Mouse (Mus musculus) forebrain, embryonic 16.5 days (tissue): ENCODE results near the gene Slc4a1. TPM values are rescaled to one million over a fixed set of nuclear protein-coding genes. Genes with fewer than 3 reads are reported as not detected.

ENCODE experiments used
- ATAC-seq: fragments of 200-750 bp; cut with Nextera tagmentation; 2 replicates; pipeline ENCODE4 v1.8.0; 2017; ENCODE audit warnings: mild to moderate bottlenecking, moderate library complexity
- H3K27ac ChIP-seq: fragments of 300-500 bp; sonication (generic); 2 replicates; pipeline ENCODE4 v1.5.1; 2014; ENCODE audit warnings: low read length, control low read depth
- H3K27me3 ChIP-seq: fragments of 300-500 bp; sonication (generic); replicated peaks from 2 replicates; pipeline ENCODE4 v1.6.1; 2014; ENCODE audit warnings: low read length; ENCODE audit not compliant: control insufficient read depth, insufficient read depth
- H3K36me3 ChIP-seq: fragments of 300-500 bp; sonication (generic); 2 replicates; pipeline ENCODE4 v1.6.1; 2014; ENCODE audit not compliant: control insufficient read depth, insufficient read depth
- H3K4me1 ChIP-seq: fragments of 300-500 bp; sonication (generic); replicated peaks from 2 replicates; pipeline ENCODE4 v1.6.1; 2014; ENCODE audit warnings: low read length; ENCODE audit not compliant: control insufficient read depth, insufficient read depth
- H3K4me2 ChIP-seq: fragments of 300-500 bp; sonication (generic); 2 replicates; pipeline ENCODE4 v1.6.1; 2014; ENCODE audit warnings: mild to moderate bottlenecking, low read length, control low read depth
- H3K4me3 ChIP-seq: fragments of 300-500 bp; sonication (generic); replicated peaks from 2 replicates; pipeline ENCODE4 v1.5.1; 2014; ENCODE audit warnings: mild to moderate bottlenecking, low read length, control low read depth
- H3K9ac ChIP-seq: fragments of 300-500 bp; sonication (generic); replicated peaks from 2 replicates; pipeline ENCODE4 v1.6.1; 2014; ENCODE audit warnings: low read depth, low read length, control low read depth
- H3K9me3 ChIP-seq: fragments of 300-500 bp; sonication (generic); 2 replicates; pipeline ENCODE4 v1.6.1; 2016; ENCODE audit warnings: low read length; ENCODE audit not compliant: control insufficient read depth
- WGBS: fragments of 180-500 bp; shearing (Covaris S2); extraction: QIAGEN DNeasy Blood & Tissue Kit; methylation state at CpG from one replicate; pipeline ENCODE4 v1.1.7; 2014; 5-methylcytosine and 5-hydroxymethylcytosine counted together
- polyA plus RNA-seq: library from polyadenylated mRNA; unstranded; fragments of >200 nt; fragmentation: Nextera tagmentation; extraction: Ambion mirVana; gene quantifications from 2 replicates; pipeline ENCODE4 v1.2.1, GENCODE M21; 2015

The Slc4a1 gene
- polyA plus RNA-seq, 1 experiment from 2014 or later, result 2.0 TPM

DNA sequence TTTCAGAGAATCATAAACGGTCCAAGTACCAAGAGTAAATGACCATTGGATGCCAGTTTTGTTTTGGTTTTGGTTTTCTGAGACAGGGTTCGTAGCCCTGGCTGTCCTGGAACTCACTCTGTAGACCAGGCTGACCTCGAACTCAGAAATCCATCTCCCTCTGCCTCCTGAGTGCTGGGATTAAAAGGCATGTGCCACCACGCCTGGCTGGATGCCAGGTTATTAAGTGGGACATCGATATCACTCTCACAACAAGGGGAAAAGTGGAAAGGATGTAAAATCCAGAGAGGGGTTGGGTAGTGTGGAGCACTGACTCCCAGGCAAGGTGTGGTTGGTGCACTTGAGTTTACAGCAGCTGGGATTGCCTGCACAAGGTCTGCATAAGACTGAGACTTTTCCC, 14.1 kb upstream of the Slc4a1 start:
- peaks cover 11% of the 10 kb centered on the region for H3K4me1 ChIP-seq
- no peak overlapping the region for H3K27ac ChIP-seq
- WGBS, result 74% methylated on average over 5 of the region's 5 CpGs

DNA sequence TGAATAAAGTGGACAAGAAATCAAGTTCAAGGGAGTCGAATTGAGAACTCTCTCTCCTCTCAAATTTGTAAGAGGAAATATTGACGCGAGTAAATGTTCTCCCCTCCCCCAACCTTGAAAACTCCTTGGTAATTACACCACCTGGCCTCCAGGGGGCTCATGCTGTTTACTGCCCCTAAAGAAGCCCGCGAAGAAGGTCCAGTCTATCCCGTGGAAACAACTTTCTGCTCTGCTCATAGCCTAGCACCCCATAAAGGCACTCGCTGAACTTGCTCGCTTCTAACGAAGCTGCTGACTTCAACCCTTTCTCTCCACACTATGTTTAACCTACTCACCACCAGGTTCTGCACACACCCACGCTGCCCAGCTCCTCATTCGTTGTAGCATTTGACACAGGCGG, 11.2 kb upstream of the Slc4a1 start:
- no peak for ATAC-seq
- H3K4me2 ChIP-seq, result no peak overlapping the region
- no peaks in the 10 kb centered on the region for H3K27me3 ChIP-seq
- no peak overlapping the region for H3K27ac ChIP-seq
- no peaks in the 10 kb centered on the region for H3K36me3 ChIP-seq
- H3K9me3 ChIP-seq, result no peaks in the 10 kb centered on the region
- no peak overlapping the region for H3K4me3 ChIP-seq
- WGBS, result 63% methylated on average over 12 of the region's 12 CpGs
- H3K9ac ChIP-seq, result no peak overlapping the region
- H3K4me1 ChIP-seq, result peaks cover 11% of the 10 kb centered on the region

More for the DNA sequence above, 14.1 kb upstream of the Slc4a1 start:
- Histone ChIP-seq H3K4me2 (no peak overlapping the region), H3K9me3 (no peaks in the 10 kb centered on the region), H3K27me3 (no peaks in the 10 kb centered on the region), H3K4me3 (no peak overlapping the region), H3K9ac (no peak overlapping the region), H3K36me3 (no peaks in the 10 kb centered on the region)
- ATAC-seq, result no peak

DNA sequence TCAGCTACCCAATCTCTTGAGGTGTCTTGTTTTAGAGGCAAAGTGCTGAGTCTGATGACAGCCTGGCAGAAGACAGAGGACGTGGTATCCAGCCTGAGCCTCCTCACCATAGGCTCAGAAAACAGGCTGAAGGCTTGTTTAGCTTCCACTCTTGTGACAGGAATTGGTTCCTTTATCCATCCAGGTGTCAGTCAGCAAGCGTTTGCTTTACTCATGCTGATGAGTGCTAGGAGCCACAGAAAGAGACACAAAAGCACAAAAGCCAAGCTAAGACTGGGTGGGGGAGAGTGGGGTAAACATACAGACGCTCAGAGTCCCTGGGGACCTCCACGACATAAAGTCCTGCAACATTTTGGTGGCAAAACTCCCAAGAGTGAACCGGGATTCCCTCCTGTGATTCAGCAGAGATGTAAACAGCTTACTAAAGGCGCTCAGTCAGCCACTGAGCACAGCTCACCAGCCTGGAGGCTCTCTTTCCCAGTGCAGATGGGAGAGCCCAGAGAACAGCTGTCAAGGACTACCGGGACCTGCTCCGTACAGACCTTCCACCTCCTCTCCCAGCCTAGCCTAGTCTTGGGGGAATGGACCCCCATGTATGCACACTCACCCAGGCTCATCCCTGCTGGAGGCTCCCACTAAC, 10.3 kb upstream of the Slc4a1 start:
- ATAC-seq, result no peak
- Histone ChIP-seq H3K27ac (no peak overlapping the region), H3K4me1 (peaks cover 11% of the 10 kb centered on the region), H3K36me3 (no peaks in the 10 kb centered on the region), H3K9ac (no peak overlapping the region), H3K9me3 (no peaks in the 10 kb centered on the region), H3K4me3 (no peak overlapping the region), H3K4me2 (peak overlapping the region; percentile 39), H3K27me3 (no peaks in the 10 kb centered on the region)
- 17% methylated on average over 8 of the region's 8 CpGs for WGBS

DNA sequence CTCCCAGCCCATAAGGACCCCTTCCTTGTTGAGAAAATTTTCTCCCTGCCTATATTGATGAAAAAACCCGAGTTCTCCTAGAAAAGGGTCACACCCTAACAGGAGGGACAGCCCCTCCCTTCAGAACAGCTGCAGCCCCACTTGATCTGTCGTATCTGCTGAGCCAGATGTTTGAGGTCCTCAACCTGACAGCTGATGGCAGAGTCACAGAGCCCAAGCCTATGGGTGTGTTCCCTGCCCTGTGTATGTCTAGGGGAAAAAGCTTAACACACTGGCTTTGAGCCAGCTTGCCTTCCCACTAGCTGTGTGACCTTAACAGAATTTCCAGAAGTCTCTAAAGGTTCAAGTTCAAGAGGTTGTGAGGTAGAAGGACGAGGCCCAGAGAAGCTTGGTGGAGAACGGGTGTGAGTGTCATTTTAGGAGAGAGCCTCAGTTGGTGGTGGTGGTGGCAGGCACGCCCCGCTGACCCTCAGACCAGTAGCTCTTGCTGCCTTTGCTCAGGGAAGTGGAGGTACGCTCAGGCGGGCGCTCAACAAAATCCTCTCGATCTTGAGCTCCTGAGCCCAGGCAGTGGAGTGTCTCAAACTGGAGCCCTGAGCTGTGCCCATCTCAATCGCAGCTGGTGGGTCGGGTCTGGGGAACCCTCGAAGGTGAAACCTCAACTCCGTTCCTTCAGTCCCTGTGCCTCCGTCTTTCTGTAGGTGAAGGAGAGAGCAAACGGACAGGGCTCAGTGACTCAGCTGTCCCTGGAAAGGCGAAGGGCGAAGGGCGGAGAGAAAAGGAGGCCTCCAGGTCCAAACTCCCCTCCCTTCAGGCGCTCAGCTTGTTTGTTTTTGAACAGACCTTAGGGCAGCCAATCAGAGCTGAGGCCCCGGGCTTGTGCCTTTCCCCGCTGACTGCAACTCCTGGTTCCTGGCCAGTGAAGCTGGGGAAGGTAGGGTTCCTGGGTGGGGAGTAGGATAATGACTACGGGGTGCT, 9.5 kb upstream of the Slc4a1 start:
- no peak overlapping the region for H3K27ac ChIP-seq
- WGBS, result 5% methylated on average over 23 of the region's 23 CpGs
- peak; percentile 40; the same call in 1 of the 2 replicates for ATAC-seq

DNA sequence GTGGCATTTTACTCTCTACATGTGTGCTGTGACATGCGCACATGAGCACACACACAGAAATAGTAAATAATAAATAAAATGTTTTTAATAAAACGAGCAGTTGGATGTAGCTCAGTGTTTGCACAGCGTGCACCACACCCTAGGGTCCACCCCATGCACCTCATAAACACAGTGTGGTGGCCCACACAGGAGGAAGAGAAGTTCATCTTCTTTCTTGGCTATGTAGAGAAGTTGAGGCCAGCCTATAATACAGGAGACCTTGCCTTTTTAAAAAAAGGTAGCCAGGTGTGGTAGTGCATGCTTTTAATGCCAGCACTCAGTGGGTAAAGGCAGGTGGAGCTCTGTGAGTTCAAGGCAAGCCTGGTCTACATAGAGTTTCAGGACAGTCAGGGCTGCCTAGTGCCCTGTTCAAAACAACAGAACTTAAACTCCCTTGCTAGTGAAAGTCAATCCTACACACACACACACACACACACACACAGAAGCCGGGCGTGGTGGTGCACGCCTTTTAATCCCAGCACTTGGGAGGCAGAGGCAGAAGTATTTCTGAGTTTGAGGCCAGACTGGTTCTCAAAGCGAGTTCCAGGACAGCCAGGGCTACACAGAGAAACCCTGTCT, 8.2 kb upstream of the Slc4a1 start:
- no peak for ATAC-seq
- Histone ChIP-seq H3K9ac (no peak overlapping the region), H3K27me3 (no peaks in the 10 kb centered on the region), H3K4me1 (peaks cover 11% of the 10 kb centered on the region), H3K36me3 (no peaks in the 10 kb centered on the region), H3K4me2 (no peak overlapping the region), H3K27ac (no peak overlapping the region), H3K9me3 (no peaks in the 10 kb centered on the region), H3K4me3 (no peak overlapping the region)
- 81% methylated on average over 7 of the region's 7 CpGs for WGBS

More for the DNA sequence above, 9.5 kb upstream of the Slc4a1 start:
- H3K4me3 ChIP-seq, result no peak overlapping the region; the same call in 1 of the 2 replicates
- H3K9ac ChIP-seq, result peak overlapping the region; percentile 15; the same call in 1 of the 2 replicates
- H3K9me3 ChIP-seq, result no peaks in the 10 kb centered on the region
- H3K4me2 ChIP-seq, result peak overlapping the region; percentile 39
- H3K36me3 ChIP-seq, result no peaks in the 10 kb centered on the region
- H3K4me1 ChIP-seq, result peaks cover 11% of the 10 kb centered on the region
- no peaks in the 10 kb centered on the region for H3K27me3 ChIP-seq

DNA sequence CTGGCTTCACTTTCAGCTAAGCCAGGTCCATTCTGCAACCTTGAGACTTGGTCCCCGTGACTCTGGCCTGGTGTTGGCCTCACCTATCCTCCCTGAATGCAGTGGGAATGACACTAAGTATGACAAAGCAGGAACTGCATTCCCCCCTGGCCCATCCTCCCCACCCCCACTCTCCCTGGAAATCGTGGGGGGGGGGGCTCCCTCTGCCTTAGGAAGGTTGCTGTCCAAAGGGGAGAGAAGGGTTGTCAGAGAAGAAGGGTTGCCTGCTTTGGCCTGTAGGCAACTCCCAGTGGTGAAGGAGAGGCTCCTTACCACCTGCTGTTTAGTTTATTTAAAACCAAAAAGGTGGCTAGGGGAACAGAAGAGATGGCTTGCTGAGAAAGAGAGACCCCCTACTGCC, 7.6 kb upstream of the Slc4a1 start:
- Histone ChIP-seq H3K9ac (no peak overlapping the region), H3K36me3 (no peaks in the 10 kb centered on the region), H3K9me3 (no peaks in the 10 kb centered on the region), H3K4me1 (peaks cover 11% of the 10 kb centered on the region), H3K4me2 (no peak overlapping the region), H3K27me3 (no peaks in the 10 kb centered on the region), H3K27ac (no peak overlapping the region), H3K4me3 (no peak overlapping the region)
- ATAC-seq, result no peak
- WGBS, result 32% methylated on average over 2 of the region's 2 CpGs

DNA sequence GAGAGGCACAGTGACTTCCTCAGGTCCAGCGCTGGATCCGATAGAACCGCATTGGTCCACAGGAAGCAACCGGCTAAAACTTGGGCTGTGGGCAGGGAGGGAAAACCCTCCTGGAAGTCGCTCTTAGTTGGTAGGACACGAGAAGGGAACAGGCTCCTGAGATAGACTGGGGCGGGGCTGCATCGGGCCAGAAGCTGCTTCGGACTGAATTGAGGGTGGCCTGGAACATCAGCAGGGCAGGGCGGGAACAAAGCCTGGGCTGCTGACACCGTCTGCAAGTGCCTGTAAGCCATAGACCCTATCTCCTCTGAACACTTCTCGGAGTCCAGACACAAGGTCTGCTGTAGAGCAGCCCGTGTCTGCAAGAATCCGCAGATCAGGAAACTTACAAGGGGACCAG, 6.9 kb upstream of the Slc4a1 start:
- no peaks in the 10 kb centered on the region for H3K27me3 ChIP-seq
- H3K9me3 ChIP-seq, result no peaks in the 10 kb centered on the region
- no peaks in the 10 kb centered on the region for H3K36me3 ChIP-seq
- 46% methylated on average over 14 of the region's 14 CpGs for WGBS
- ATAC-seq, result no peak
- H3K4me3 ChIP-seq, result no peak overlapping the region
- no peak overlapping the region for H3K27ac ChIP-seq
- no peak overlapping the region for H3K9ac ChIP-seq
- no peak overlapping the region for H3K4me2 ChIP-seq
- H3K4me1 ChIP-seq, result peaks cover 11% of the 10 kb centered on the region

DNA sequence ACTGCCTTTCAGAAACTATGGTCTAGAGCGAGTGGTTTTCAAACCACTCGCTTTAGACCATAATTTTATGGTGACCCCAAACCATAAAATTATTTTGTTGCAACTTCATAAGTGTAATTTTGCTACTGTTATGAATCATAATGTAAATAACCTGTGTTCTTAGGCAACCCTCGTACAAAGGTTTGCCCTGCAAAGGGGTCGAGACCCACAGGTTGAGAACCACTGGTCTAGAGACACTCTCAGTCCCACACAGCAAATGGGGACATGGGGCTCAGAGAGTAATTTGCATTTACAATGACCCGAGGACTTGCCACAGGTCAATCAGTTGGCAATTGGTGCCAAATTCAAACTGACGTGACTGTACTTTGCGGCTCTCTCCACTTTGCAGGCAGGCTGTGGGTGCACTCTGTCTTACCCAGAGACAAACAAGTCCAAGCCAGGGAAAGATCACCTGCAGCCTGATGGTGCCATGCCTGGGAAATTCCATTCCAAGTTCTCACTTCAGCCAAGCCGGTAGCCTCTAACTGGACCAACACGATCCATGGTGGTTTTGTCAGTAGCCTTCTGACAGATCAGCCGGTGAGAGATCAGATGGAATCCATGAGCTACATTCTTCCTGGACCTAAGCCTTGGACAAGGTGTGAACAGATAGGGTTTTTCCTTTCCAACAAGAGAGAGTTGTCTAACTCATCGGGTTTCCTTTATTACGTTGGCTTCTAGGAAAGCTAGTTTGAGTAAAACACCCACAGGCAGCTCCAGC, 6.1 kb upstream of the Slc4a1 start:
- Histone ChIP-seq H3K4me2 (no peak overlapping the region), H3K36me3 (no peaks in the 10 kb centered on the region), H3K4me3 (no peak overlapping the region), H3K27ac (no peak overlapping the region), H3K27me3 (no peaks in the 10 kb centered on the region), H3K9ac (no peak overlapping the region), H3K4me1 (peaks cover 11% of the 10 kb centered on the region), H3K9me3 (no peaks in the 10 kb centered on the region)
- WGBS, result 86% methylated on average over 12 of the region's 12 CpGs
- no peak for ATAC-seq
